Mouse (Mus musculus) 3134 (cell line): Measurements from ENCODE around the gene Fermt3.

ENCODE experiments used
- DNase-seq: peaks from one replicate; pipeline ENCODE4 v3.0.0-alpha.2; 2011; ENCODE audit warnings: low spot score; ENCODE audit not compliant: insufficient read length; ENCODE audit errors: extremely low read depth

Fermt3 gene

GRCm38 (mm10) chr19:6949532-6949931 lies 69.7 kb downstream of the Fermt3 start:
- DNase-seq, result no peak
